Mouse (Mus musculus): ENCODE data around the gene Nbeal2.

GRCm38 (mm10) chr9:110645219-110645618 is 8.7 kb downstream of the Nbeal2 start:
- no peak for TF ChIP-seq CTCF (conservative IDR thresholded peaks at IDR 0.05 in 1 of 2, IDR thresholded peaks at IDR 0.05 in 1 of 2; ENCODE audit: low read depth in 2 of 2, low read length in 2 of 2)
- peak; percentile 28; the same call in 1 of the 2 replicates for TF ChIP-seq TCF12 (IDR thresholded peaks at IDR 0.05; ENCODE audit: low read depth, low read length)
- TF ChIP-seq MAFK (IDR thresholded peaks at IDR 0.05; ENCODE audit: insufficient replicate concordance, low read length) = peak; percentile 40; the same call in 1 of the 2 replicates
- TF ChIP-seq ETS1 (conservative IDR thresholded peaks at IDR 0.05; ENCODE audit: low read depth, low read length) = peak; percentile 26; the same call in 1 of the 2 replicates
- TF ChIP-seq MAX (IDR thresholded peaks at IDR 0.05; ENCODE audit: low read length) = no peak
- TF ChIP-seq SIN3A (IDR thresholded peaks at IDR 0.05; ENCODE audit: low read length) = peak; percentile 45; the same call in 1 of the 2 replicates
- peak; percentile 56 for TF ChIP-seq HCFC1 (IDR thresholded peaks at IDR 0.05; ENCODE audit: low read depth, low read length)
